Mouse (Mus musculus) MEL (cell line): ENCODE measurements around the gene Fn1. TPM values are rescaled to one million over a fixed set of nuclear protein-coding genes. Genes with fewer than 3 reads are reported as not detected.

ENCODE experiments used
- DNase-seq: peaks from one replicate; pipeline ENCODE4 v3.0.0; 2011; ENCODE audit warnings: low read depth, low spot score
- H3K27ac ChIP-seq: 2 replicates; pipeline ENCODE4 v1.5.1; 2012; ENCODE audit warnings: low read depth, mild to moderate bottlenecking, control low read depth, low read length, moderate library complexity; ENCODE audit not compliant: control insufficient read depth
- H3K27me3 ChIP-seq, 2 experiments: fragments of 150-350 bp in 1 of 2; sonication (generic) in 1 of 2; 2 replicates each; pipeline ENCODE4 v1.6.1; 2012; ENCODE audit warnings: low read length in 2 of 2, mild to moderate bottlenecking in 2 of 2, improper control_type of control experiment in 1 of 2, moderate library complexity in 1 of 2; ENCODE audit not compliant: insufficient read depth in 2 of 2, control insufficient read depth in 1 of 2
- H3K36me3 ChIP-seq, 2 experiments: 2 replicates each; pipeline ENCODE4 v1.6.1; 2012 to 2014; ENCODE audit warnings: low read length in 2 of 2, improper control_type of control experiment in 1 of 2, inconsistent platforms in 1 of 2, mild to moderate bottlenecking in 1 of 2; ENCODE audit not compliant: insufficient read depth in 2 of 2, control insufficient read depth in 1 of 2
- H3K4me1 ChIP-seq, 2 experiments: fragments of 150-350 bp in 1 of 2; sonication (generic) in 1 of 2; 2 replicates each; pipeline ENCODE4 v1.6.1; 2012; ENCODE audit warnings: low read length in 2 of 2, improper control_type of control experiment in 1 of 2, mild to moderate bottlenecking in 1 of 2; ENCODE audit not compliant: insufficient read depth in 2 of 2, control insufficient read depth in 1 of 2
- H3K4me3 ChIP-seq, 2 experiments: fragments of 150-350 bp in 1 of 2; sonication (generic) in 1 of 2; 2 replicates each; pipeline ENCODE4 v1.5.1; 2012; ENCODE audit warnings: low read depth in 2 of 2, low read length in 2 of 2, mild to moderate bottlenecking in 2 of 2, moderate library complexity in 2 of 2, control low read depth in 1 of 2, improper control_type of control experiment in 1 of 2; ENCODE audit not compliant: control insufficient read depth in 1 of 2, insufficient read depth in 1 of 2
- H3K79me2 ChIP-seq: 2 replicates; pipeline ENCODE4 v1.6.1; 2012; ENCODE audit warnings: mild to moderate bottlenecking, low read length, moderate library complexity; ENCODE audit not compliant: control insufficient read depth, poor library complexity, insufficient read depth
- H3K9ac ChIP-seq: 2 replicates; pipeline ENCODE4 v1.6.1; 2012; ENCODE audit warnings: low read depth, mild to moderate bottlenecking, control low read depth, low read length, moderate library complexity; ENCODE audit not compliant: control insufficient read depth, poor library complexity, severe bottlenecking
- H3K9me3 ChIP-seq: fragments of 150-350 bp; sonication (generic); replicated peaks from 2 replicates; pipeline ENCODE4 v1.6.1; 2012; ENCODE audit warnings: mild to moderate bottlenecking, low read length, improper control_type of control experiment, moderate library complexity; ENCODE audit not compliant: insufficient read depth
- BHLHE40 ChIP-seq: IDR thresholded peaks from 2 replicates; pipeline ENCODE4 v1.6.1; 2012; ENCODE audit warnings: low read depth, mild to moderate bottlenecking, inconsistent platforms, low read length, improper control_type of control experiment, borderline replicate concordance
- CHD1 ChIP-seq: IDR thresholded peaks from 2 replicates; pipeline ENCODE4 v1.6.1; 2012; ENCODE audit warnings: low read depth, mild to moderate bottlenecking, inconsistent platforms, low read length, improper control_type of control experiment
- ETS1 ChIP-seq: IDR thresholded peaks from 2 replicates; pipeline ENCODE4 v1.6.1; 2012; ENCODE audit warnings: low read depth, mild to moderate bottlenecking, inconsistent platforms, low read length, improper control_type of control experiment, moderate library complexity
- GATA1 ChIP-seq: IDR thresholded peaks from 2 replicates; pipeline ENCODE4 v1.6.1; 2011; ENCODE audit warnings: low read depth, low read length, improper control_type of control experiment
- HCFC1 ChIP-seq: IDR thresholded peaks from 2 replicates; pipeline ENCODE4 v1.6.1; 2012; ENCODE audit warnings: low read depth, mild to moderate bottlenecking, inconsistent platforms, low read length, improper control_type of control experiment, moderate library complexity
- JUND ChIP-seq: IDR thresholded peaks from 2 replicates; pipeline ENCODE4 v1.6.1; 2011; ENCODE audit warnings: low read depth, mild to moderate bottlenecking, improper control_type of control experiment, low read length
- MAX ChIP-seq: IDR thresholded peaks from 2 replicates; pipeline ENCODE4 v1.6.1; 2011; ENCODE audit warnings: low read length, improper control_type of control experiment
- MAZ ChIP-seq: IDR thresholded peaks from 2 replicates; pipeline ENCODE4 v1.6.1; 2012; ENCODE audit warnings: low read depth, mild to moderate bottlenecking, inconsistent platforms, low read length, improper control_type of control experiment
- MXI1 ChIP-seq: IDR thresholded peaks from 2 replicates; pipeline ENCODE4 v1.6.1; 2011; ENCODE audit warnings: mild to moderate bottlenecking, low read depth, low read length, improper control_type of control experiment
- NELFE ChIP-seq: IDR thresholded peaks from 2 replicates; pipeline ENCODE4 v1.6.1; 2011; ENCODE audit warnings: low read depth, low read length, improper control_type of control experiment
- POLR2A ChIP-seq, 2 experiments: IDR thresholded peaks; 2 replicates each; pipeline ENCODE4 v1.6.1; 2011 to 2012; ENCODE audit warnings: low read length in 2 of 2, mild to moderate bottlenecking in 2 of 2, control low read depth in 1 of 2, improper control_type of control experiment in 1 of 2, low read depth in 1 of 2, moderate library complexity in 1 of 2; ENCODE audit not compliant: control insufficient read depth in 1 of 2, insufficient read depth in 1 of 2, poor library complexity in 1 of 2
- RCOR1 ChIP-seq: IDR thresholded peaks from 2 replicates; pipeline ENCODE4 v1.6.1; 2012; ENCODE audit warnings: low read depth, mild to moderate bottlenecking, inconsistent platforms, low read length, improper control_type of control experiment
- TBP ChIP-seq: IDR thresholded peaks from 2 replicates; pipeline ENCODE4 v1.8.0; 2011; ENCODE audit warnings: low read depth, low read length, improper control_type of control experiment
- TCF12 ChIP-seq: IDR thresholded peaks from 2 replicates; pipeline ENCODE4 v1.6.1; 2014; ENCODE audit warnings: low read depth, mild to moderate bottlenecking, inconsistent platforms, low read length, improper control_type of control experiment, moderate library complexity
- USF2 ChIP-seq, 2 experiments: IDR thresholded peaks; 2 replicates each; pipeline ENCODE4 v1.6.1; 2011 to 2012; ENCODE audit warnings: improper control_type of control experiment in 2 of 2, low read length in 2 of 2, borderline replicate concordance in 1 of 2, inconsistent platforms in 1 of 2, low read depth in 1 of 2, mild to moderate bottlenecking in 1 of 2; ENCODE audit not compliant: insufficient read depth in 1 of 2
- ZC3H11A ChIP-seq: IDR thresholded peaks from 2 replicates; pipeline ENCODE4 v1.6.1; 2012; ENCODE audit warnings: low read depth, mild to moderate bottlenecking, inconsistent platforms, low read length, improper control_type of control experiment
- ZNF384 ChIP-seq: IDR thresholded peaks from 2 replicates; pipeline ENCODE4 v1.6.1; 2012; ENCODE audit warnings: low read depth, mild to moderate bottlenecking, inconsistent platforms, low read length, improper control_type of control experiment
- polyA plus RNA-seq, 2 experiments: library from polyadenylated mRNA; stranded (reverse) in 1 of 2; unstranded in 1 of 2; fragments of >175 nt in 1 of 2; fragments of >200 nt in 1 of 2; gene quantifications; 2 replicates each; pipeline versions ENCODE4 v1.2.1 to v1.2.4; 2012; ENCODE audit warnings: low replicate concordance in 2 of 2, low read depth in 1 of 2; ENCODE audit not compliant: insufficient read length in 2 of 2, insufficient read depth in 1 of 2, missing spikeins in 1 of 2
- total RNA-seq: library from RNA; depleted of rRNA; stranded (reverse); fragments of 300-350 nt; gene quantifications from 2 replicates; pipeline ENCODE4 v1.2.3, GENCODE M21; 2012; rRNA removed

Gene Fn1
- total and polyA plus RNA-seq, 3 experiments: 0.56 TPM; not detected in 2

DNA sequence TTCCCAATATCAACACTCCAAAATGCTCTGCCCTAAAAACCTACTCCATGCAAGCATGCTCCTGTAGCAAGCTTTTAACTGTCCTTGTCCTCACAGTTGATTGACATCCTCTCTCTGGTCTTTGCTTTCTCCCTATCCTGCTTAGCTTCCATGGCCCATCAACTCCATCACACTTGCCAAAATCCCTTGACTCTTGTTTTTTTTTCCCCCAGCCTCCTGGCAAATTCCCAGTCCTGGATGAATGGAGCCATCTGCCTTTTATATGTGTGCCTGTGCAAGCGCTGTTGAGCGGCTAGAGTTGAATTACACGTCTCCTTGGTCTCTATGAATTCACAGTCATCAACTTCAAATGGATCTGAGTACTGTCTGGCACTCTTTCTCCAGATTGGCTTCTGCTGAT lies 112.6 kb downstream of the Fn1 start:
- H3K79me2 ChIP-seq: no peaks in the 10 kb centered on the region
- H3K27me3 ChIP-seq: no peaks in the 10 kb centered on the region
- no peaks in the 10 kb centered on the region for H3K4me1 ChIP-seq
- H3K27ac ChIP-seq: no peak overlapping the region
- TF ChIP-seq GATA1 (no peak), RCOR1 (no peak), USF2 (IDR thresholded peaks at IDR 0.05; ENCODE audit: borderline replicate concordance in 1 of 2, insufficient read depth in 1 of 2, low read depth in 1 of 2, low read length in 2 of 2) (no peak), MXI1 (no peak), TBP (no peak), JUND (no peak), HCFC1 (no peak), ZNF384 (no peak), BHLHE40 (no peak), MAX (no peak), NELFE (no peak), ETS1 (no peak), TCF12 (no peak), CHD1 (no peak)
- no peak overlapping the region for H3K9ac ChIP-seq
- H3K9me3 ChIP-seq: no peaks in the 10 kb centered on the region
- no peaks in the 10 kb centered on the region for H3K36me3 ChIP-seq
- no peak for DNase-seq
- H3K4me3 ChIP-seq: no peak overlapping the region

DNA sequence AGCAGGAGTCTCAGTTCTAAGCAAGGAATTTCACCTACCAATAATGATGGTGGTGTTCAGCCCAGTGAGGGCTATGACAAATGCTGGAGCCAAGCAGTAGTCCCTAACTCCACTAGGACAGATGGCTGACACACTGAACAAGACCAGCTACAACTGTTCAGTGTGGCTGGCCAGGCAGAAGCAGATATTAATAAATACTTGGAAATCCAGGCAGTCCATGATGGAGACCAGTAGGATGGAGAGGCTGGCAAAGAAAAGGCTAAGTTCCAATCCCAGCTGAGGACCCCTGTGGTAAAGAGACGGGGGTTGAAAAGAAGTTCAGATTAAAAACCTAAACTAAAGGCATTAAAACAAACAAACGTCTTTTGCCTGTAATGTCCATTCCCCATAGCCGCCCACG lies 113.4 kb downstream of the Fn1 start:
- H3K4me1 ChIP-seq: no peaks in the 10 kb centered on the region
- no peak overlapping the region for H3K27ac ChIP-seq
- H3K79me2 ChIP-seq: no peaks in the 10 kb centered on the region
- no peaks in the 10 kb centered on the region for H3K27me3 ChIP-seq
- DNase-seq: no peak
- no peaks in the 10 kb centered on the region for H3K36me3 ChIP-seq
- TF ChIP-seq NELFE (no peak), POLR2A (IDR thresholded peaks at IDR 0.05; ENCODE audit: control insufficient read depth in 1 of 2, insufficient read depth in 1 of 2, low read depth in 1 of 2, low read length in 2 of 2, poor library complexity in 1 of 2) (no peak), ZNF384 (no peak), JUND (no peak), MAZ (no peak), ZC3H11A (no peak), GATA1 (no peak), TCF12 (no peak)
- no peak overlapping the region for H3K9ac ChIP-seq
- H3K4me3 ChIP-seq: no peak overlapping the region
- H3K9me3 ChIP-seq: no peaks in the 10 kb centered on the region

Other genes with a start within 250 kb of the Fn1 start
- gene Abca12, start 238.3 kb downstream of the Fn1 start, total RNA-seq: not detected in 2 replicates
- gene Abca12, start 238.3 kb downstream of the Fn1 start, polyA plus RNA-seq: not detected
- 173 and 190 TPM in 2 replicates for gene Atic, start 96.0 kb downstream of the Fn1 start, total RNA-seq
- gene Atic, start 96.0 kb downstream of the Fn1 start, polyA plus RNA-seq: 100 to 1,000 TPM in 1 of 2 experiments, not detected in 1; 221 TPM